Comparison of ENCODE assay signal across 18 mouse cellular contexts in the genomic region with DNA sequence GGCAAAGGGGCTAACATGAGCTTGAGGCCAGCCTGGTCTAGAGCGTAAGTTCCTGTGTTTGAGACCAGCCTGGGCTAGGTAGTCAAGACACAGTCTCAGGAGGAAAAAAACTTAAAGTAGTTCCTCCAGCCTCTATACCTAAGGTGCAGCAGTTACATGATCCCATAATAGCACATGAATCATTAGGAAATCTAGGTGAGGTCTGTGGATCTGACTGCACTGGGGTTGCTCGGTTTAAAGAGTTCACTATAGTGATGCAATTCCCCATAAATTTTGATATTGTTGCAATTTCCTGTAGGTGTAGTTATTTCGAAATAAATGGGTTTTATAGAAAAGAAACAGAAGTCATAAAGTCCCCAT. TPM values are rescaled to one million over a fixed set of nuclear protein-coding genes. Genes with fewer than 3 reads are reported as not detected.
DNase-seq lines count a peak whose midpoint lies in the region; ATAC-seq and TF ChIP-seq lines count a peak whose summit lies in the region.
"Had no signal": no experiment of that assay in that cellular context is flagged by ENCODE, and none has a peak within 500 bp of the region (broad histone marks: within the 10 kb centered on the region; RNA-seq: fewer than 3 reads in every experiment).

No protein-coding gene starts in this region.

- H3K4me3 ChIP-seq in intestine, embryonic 15.5 days (replicated peaks) = no peak overlapping the region
- no peak overlapping the region for H3K4me3 ChIP-seq in intestine, embryonic 16.5 days (ENCODE audit: low read length)
- H3K4me3 ChIP-seq in midbrain, embryonic 11.5 days (ENCODE audit: low read depth, low read length) = no peak overlapping the region
- H3K4me3 ChIP-seq in midbrain, embryonic 13.5 days (replicated peaks) = no peak overlapping the region
- no peak overlapping the region for H3K4me3 ChIP-seq in limb, embryonic 14.5 days (replicated peaks; ENCODE audit: low read length)
- no peak overlapping the region for H3K4me3 ChIP-seq in stomach, postnatal 0 days (ENCODE audit: low read depth, low read length)
- H3K4me3 ChIP-seq: embryonic facial prominence, embryonic 12.5 days; forebrain, embryonic 12.5 days; heart, adult 2 months; heart, embryonic 15.5 days; hindbrain, embryonic 13.5 days had no signal

- no peaks in the 10 kb centered on the region for H3K4me1 ChIP-seq in intestine, embryonic 15.5 days (replicated peaks)
- no peaks in the 10 kb centered on the region for H3K4me1 ChIP-seq in intestine, embryonic 16.5 days (ENCODE audit: control insufficient read depth, insufficient read depth, low read length)
- no peaks in the 10 kb centered on the region for H3K4me1 ChIP-seq in midbrain, embryonic 11.5 days (ENCODE audit: control insufficient read depth, insufficient read depth, low read length)
- H3K4me1 ChIP-seq in midbrain, embryonic 13.5 days (replicated peaks) = 0 out of 2 replicates have a peak, but pooled peaks cover 2% of the 10 kb centered on the region
- H3K4me1 ChIP-seq in limb, embryonic 14.5 days (ENCODE audit: control insufficient read depth, insufficient read depth, low read length) = peaks cover 5% of the 10 kb centered on the region
- H3K4me1 ChIP-seq in stomach, postnatal 0 days (replicated peaks; ENCODE audit: control insufficient read depth, insufficient read depth) = no peaks in the 10 kb centered on the region
- H3K4me1 ChIP-seq: embryonic facial prominence, embryonic 12.5 days; forebrain, embryonic 12.5 days had no signal

- no peak overlapping the region for H3K9ac ChIP-seq in intestine, embryonic 15.5 days
- H3K9ac ChIP-seq in intestine, embryonic 16.5 days (ENCODE audit: low read depth, low read length) = no peak overlapping the region
- H3K9ac ChIP-seq in midbrain, embryonic 11.5 days (ENCODE audit: low read length) = no peak overlapping the region
- H3K9ac ChIP-seq in midbrain, embryonic 13.5 days (replicated peaks) = no peak overlapping the region
- H3K9ac ChIP-seq in limb, embryonic 14.5 days (ENCODE audit: low read depth, low read length, severe bottlenecking) = no peak overlapping the region
- no peak overlapping the region for H3K9ac ChIP-seq in stomach, postnatal 0 days (ENCODE audit: low read length)
- H3K9ac ChIP-seq: embryonic facial prominence, embryonic 12.5 days; forebrain, embryonic 12.5 days; heart, embryonic 15.5 days; hindbrain, embryonic 13.5 days had no signal

- no peaks in the 10 kb centered on the region for H3K36me3 ChIP-seq in intestine, embryonic 15.5 days
- H3K36me3 ChIP-seq in intestine, embryonic 16.5 days (ENCODE audit: control insufficient read depth, insufficient read depth, low read length) = no peaks in the 10 kb centered on the region
- H3K36me3 ChIP-seq in midbrain, embryonic 11.5 days (ENCODE audit: control insufficient read depth, insufficient read depth, low read length) = no peaks in the 10 kb centered on the region
- no peaks in the 10 kb centered on the region for H3K36me3 ChIP-seq in midbrain, embryonic 13.5 days
- H3K36me3 ChIP-seq in limb, embryonic 14.5 days (ENCODE audit: control insufficient read depth, insufficient read depth, low read length) = no peaks in the 10 kb centered on the region
- no peaks in the 10 kb centered on the region for H3K36me3 ChIP-seq in stomach, postnatal 0 days (ENCODE audit: control insufficient read depth, insufficient read depth, low read length)
- H3K36me3 ChIP-seq: embryonic facial prominence, embryonic 12.5 days; forebrain, embryonic 12.5 days; G1E; heart, embryonic 15.5 days; hindbrain, embryonic 13.5 days had no signal

- 68% methylated on average over 3 of the region's 3 CpGs for WGBS in intestine, embryonic 15.5 days
- 67% methylated on average over 3 of the region's 3 CpGs for WGBS in intestine, embryonic 16.5 days
- WGBS in midbrain, embryonic 11.5 days = 66% methylated on average over 3 of the region's 3 CpGs
- WGBS in midbrain, embryonic 13.5 days = 68% methylated on average over 3 of the region's 3 CpGs
- 42% methylated on average over 3 of the region's 3 CpGs for WGBS in limb, embryonic 14.5 days
- WGBS in stomach, postnatal 0 days = 62% methylated on average over 3 of the region's 3 CpGs

- no peak for TF ChIP-seq EP300 in stomach, postnatal 0 days (optimal IDR thresholded peaks at IDR 0.05)

- no peak for TF ChIP-seq POLR2A in limb, embryonic 14.5 days (IDR thresholded peaks at IDR 0.05; ENCODE audit: borderline replicate concordance, extremely low read depth, insufficient read depth, insufficient read length)

- no peaks in the 10 kb centered on the region for H3K9me3 ChIP-seq in intestine, embryonic 15.5 days
- H3K9me3 ChIP-seq in intestine, embryonic 16.5 days (ENCODE audit: control insufficient read depth, low read length) = no peaks in the 10 kb centered on the region
- no peaks in the 10 kb centered on the region for H3K9me3 ChIP-seq in midbrain, embryonic 11.5 days (ENCODE audit: control insufficient read depth, low read length)
- no peaks in the 10 kb centered on the region for H3K9me3 ChIP-seq in midbrain, embryonic 13.5 days
- H3K9me3 ChIP-seq in limb, embryonic 14.5 days (ENCODE audit: control insufficient read depth, low read length) = no peaks in the 10 kb centered on the region
- H3K9me3 ChIP-seq in stomach, postnatal 0 days (ENCODE audit: control insufficient read depth, low read length) = no peaks in the 10 kb centered on the region
- H3K9me3 ChIP-seq: embryonic facial prominence, embryonic 12.5 days; forebrain, embryonic 12.5 days; heart, embryonic 15.5 days; hindbrain, embryonic 13.5 days had no signal

- H3K27ac ChIP-seq in intestine, embryonic 15.5 days = no peak overlapping the region
- H3K27ac ChIP-seq in intestine, embryonic 16.5 days (ENCODE audit: low read length) = no peak overlapping the region
- no peak overlapping the region for H3K27ac ChIP-seq in midbrain, embryonic 11.5 days (ENCODE audit: low read depth, low read length)
- no peak overlapping the region for H3K27ac ChIP-seq in midbrain, embryonic 13.5 days
- H3K27ac ChIP-seq in limb, embryonic 14.5 days (replicated peaks; ENCODE audit: low read depth, low read length) = no peak overlapping the region
- no peak overlapping the region for H3K27ac ChIP-seq in stomach, postnatal 0 days (replicated peaks)
- H3K27ac ChIP-seq: embryonic facial prominence, embryonic 12.5 days; forebrain, embryonic 12.5 days; heart, adult 2 months; heart, embryonic 15.5 days; hindbrain, embryonic 13.5 days had no signal

- H3K4me2 ChIP-seq in intestine, embryonic 15.5 days (replicated peaks) = no peak overlapping the region
- H3K4me2 ChIP-seq in intestine, embryonic 16.5 days (ENCODE audit: low read depth, low read length) = no peak overlapping the region
- no peak overlapping the region for H3K4me2 ChIP-seq in midbrain, embryonic 11.5 days
- no peak overlapping the region for H3K4me2 ChIP-seq in midbrain, embryonic 13.5 days (replicated peaks)
- H3K4me2 ChIP-seq in limb, embryonic 14.5 days (replicated peaks; ENCODE audit: low read depth, low read length, severe bottlenecking) = no peak overlapping the region
- no peak overlapping the region for H3K4me2 ChIP-seq in stomach, postnatal 0 days (replicated peaks; ENCODE audit: low read depth)
- H3K4me2 ChIP-seq: embryonic facial prominence, embryonic 12.5 days; forebrain, embryonic 12.5 days; heart, embryonic 11.5 days; heart, embryonic 15.5 days; hindbrain, embryonic 13.5 days had no signal

- H3K27me3 ChIP-seq in intestine, embryonic 15.5 days (replicated peaks) = no peaks in the 10 kb centered on the region
- no peaks in the 10 kb centered on the region for H3K27me3 ChIP-seq in intestine, embryonic 16.5 days (replicated peaks; ENCODE audit: control insufficient read depth, insufficient read depth, low read length)
- no peaks in the 10 kb centered on the region for H3K27me3 ChIP-seq in midbrain, embryonic 11.5 days (ENCODE audit: control insufficient read depth, insufficient read depth, low read length)
- H3K27me3 ChIP-seq in midbrain, embryonic 13.5 days = no peaks in the 10 kb centered on the region
- no peaks in the 10 kb centered on the region for H3K27me3 ChIP-seq in limb, embryonic 14.5 days (ENCODE audit: control insufficient read depth, insufficient read depth, low read length)
- no peaks in the 10 kb centered on the region for H3K27me3 ChIP-seq in stomach, postnatal 0 days (ENCODE audit: control insufficient read depth, insufficient read depth, low read length)
- H3K27me3 ChIP-seq: embryonic facial prominence, embryonic 12.5 days; forebrain, embryonic 12.5 days; heart, embryonic 15.5 days; hindbrain, embryonic 13.5 days had no signal

- peak; percentile 76 for DNase-seq in midbrain, embryonic 11.5 days (ENCODE audit: low spot score, missing footprints)
- DNase-seq in limb, embryonic 14.5 days (ENCODE audit: low spot score) = peak; percentile 12
- no peak for DNase-seq in stomach, postnatal 0 days (ENCODE audit: low spot score)
- DNase-seq in urinary bladder, postnatal 36 days (ENCODE audit: low spot score in 2 of 2) = no peak
- DNase-seq in spleen, postnatal 4 days (ENCODE audit: low spot score in 2 of 2) = no peak
- DNase-seq: cerebellum, adult 11-12 months; gastrocnemius, postnatal 36 days had no signal

- peak; percentile 22; the same call in 1 of the 2 replicates for ATAC-seq in intestine, embryonic 15.5 days
- no peak for ATAC-seq in intestine, embryonic 16.5 days
- ATAC-seq in midbrain, embryonic 11.5 days (ENCODE audit: low FRiP score) = no peak
- no peak for ATAC-seq in midbrain, embryonic 13.5 days
- ATAC-seq in limb, embryonic 14.5 days (ENCODE audit: low FRiP score, low read depth) = 0 out of 2 replicates have a peak, but pooled peaks have one; percentile 35
- ATAC-seq in stomach, postnatal 0 days (ENCODE audit: low FRiP score, low TSS enrichment) = no peak
- ATAC-seq: forebrain, embryonic 16.5 days had no signal

- TF ChIP-seq CTCF in stomach, postnatal 0 days (IDR thresholded peaks at IDR 0.05; ENCODE audit: low read depth) = no peak

RNA-seq across cellular contexts. Expression of a gene that starts 26.2 kb away (rescaled TPM):
- 9.2 and 9.7 TPM in 2 replicates for polyA plus RNA-seq in intestine, embryonic 15.5 days (2015; fragmentation: Nextera tagmentation; extraction: Ambion mirVana)
- polyA plus RNA-seq in intestine, embryonic 16.5 days (2015; fragmentation: Nextera tagmentation; extraction: Ambion mirVana) = 8.8 and 9.6 TPM in 2 replicates
- 7.4 and 11.0 TPM in 2 replicates for polyA plus RNA-seq in midbrain, embryonic 11.5 days (2014; fragmentation: Nextera tagmentation; extraction: Ambion mirVana)
- 5.5 and 5.9 TPM in 2 replicates for polyA plus RNA-seq in midbrain, embryonic 13.5 days (2015; fragmentation: Nextera tagmentation; extraction: Ambion mirVana)
- polyA plus RNA-seq in limb, embryonic 14.5 days (2012; rRNA removed) = 10.0 and 15.5 TPM in 2 replicates
- 12.6 and 14.7 TPM in 2 replicates for polyA plus RNA-seq in limb, embryonic 14.5 days (2014; fragmentation: Nextera tagmentation; extraction: Ambion mirVana)
- 3.1 and 3.6 TPM in 2 replicates for polyA plus RNA-seq in stomach, postnatal 0 days (2015; fragmentation: Nextera tagmentation; extraction: Ambion mirVana)
- polyA plus RNA-seq: G1E had no signal

Comparison
In these comparisons a context has a peak if more than half of its experiments do, and no peak if none do; other contexts are left out.
1. ATAC-seq: peak in intestine, embryonic 15.5 days (single experiment) and limb, embryonic 14.5 days (single experiment); none in intestine, embryonic 16.5 days (single experiment), midbrain, embryonic 11.5 days (single experiment), midbrain, embryonic 13.5 days (single experiment) and stomach, postnatal 0 days (single experiment).
2. DNase-seq: peak in midbrain, embryonic 11.5 days (single experiment) and limb, embryonic 14.5 days (single experiment); none in stomach, postnatal 0 days (single experiment), urinary bladder, postnatal 36 days (0 of 2) and spleen, postnatal 4 days (0 of 2).